Mouse (Mus musculus): ENCODE results near the gene Smco3.
"Not testable (repeated sequence)": the region's sequence is repeated elsewhere in the genome, so short reads cannot be mapped to it uniquely, and the experiment has no call there.

Gene Smco3

DNA sequence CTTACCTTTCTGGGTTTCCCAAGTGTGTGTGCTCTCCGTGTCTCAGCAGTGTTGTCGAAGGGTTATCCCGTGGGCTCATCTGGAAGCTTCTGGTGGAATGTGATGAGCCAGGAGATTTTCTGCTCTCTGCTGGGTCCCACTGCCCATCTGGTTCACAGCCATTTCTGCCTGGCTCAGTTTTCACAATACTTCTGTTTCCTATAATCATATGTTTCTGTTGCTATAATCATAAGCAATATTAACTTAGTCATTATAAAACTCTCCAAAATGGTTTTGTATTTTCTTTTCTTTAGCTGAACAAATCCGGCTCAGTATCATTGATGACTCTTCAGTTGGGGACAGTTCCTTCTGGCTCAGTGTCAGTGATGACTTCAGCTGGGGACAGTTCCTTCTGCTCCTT is at the start of gene Smco3:
TSS of gene Smco3 (minus strand) at position 101 of the 400 bp plus-strand sequence.
- no peak for DNase-seq

DNA sequence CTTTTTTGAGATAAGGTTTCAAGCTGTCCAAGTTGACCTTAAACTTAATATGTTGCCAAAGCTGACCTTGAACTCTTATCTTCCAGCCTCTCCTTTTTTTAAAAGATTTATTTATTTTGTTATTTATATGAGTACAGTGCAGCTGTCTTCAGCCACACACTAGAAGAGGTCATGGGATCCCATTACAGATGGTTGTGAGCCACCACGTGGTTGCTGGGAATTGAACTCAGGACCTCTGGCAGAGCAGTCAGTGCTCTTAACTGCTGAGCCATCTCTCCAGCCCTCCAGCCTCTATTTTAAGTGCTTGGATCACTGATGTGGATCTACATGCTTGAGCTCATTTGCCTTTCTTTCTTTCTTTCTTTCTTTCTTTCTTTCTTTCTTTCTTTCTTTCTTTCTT is 49.5 kb upstream of the Smco3 start:
- DNase-seq = not testable (repeated sequence)

DNA sequence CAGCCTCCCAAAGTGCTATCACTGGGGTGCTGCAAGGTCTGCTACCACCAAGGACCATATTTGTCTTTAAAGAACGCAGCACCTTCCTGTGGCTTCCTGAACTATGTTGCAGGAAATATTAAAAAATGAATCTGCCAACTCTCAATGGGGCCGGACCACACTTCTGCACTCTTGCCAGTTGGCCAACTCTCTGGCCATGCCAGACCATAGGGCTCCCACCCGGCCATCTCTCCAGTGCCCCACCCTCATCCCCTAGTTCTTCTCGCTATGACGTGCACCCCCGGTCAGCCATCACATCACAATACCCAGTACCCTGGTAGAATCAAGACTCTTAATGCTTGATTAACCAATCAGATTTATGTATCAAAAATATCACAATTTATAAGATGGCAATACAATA is 48.7 kb upstream of the Smco3 start:
- DNase-seq = no peak

DNA sequence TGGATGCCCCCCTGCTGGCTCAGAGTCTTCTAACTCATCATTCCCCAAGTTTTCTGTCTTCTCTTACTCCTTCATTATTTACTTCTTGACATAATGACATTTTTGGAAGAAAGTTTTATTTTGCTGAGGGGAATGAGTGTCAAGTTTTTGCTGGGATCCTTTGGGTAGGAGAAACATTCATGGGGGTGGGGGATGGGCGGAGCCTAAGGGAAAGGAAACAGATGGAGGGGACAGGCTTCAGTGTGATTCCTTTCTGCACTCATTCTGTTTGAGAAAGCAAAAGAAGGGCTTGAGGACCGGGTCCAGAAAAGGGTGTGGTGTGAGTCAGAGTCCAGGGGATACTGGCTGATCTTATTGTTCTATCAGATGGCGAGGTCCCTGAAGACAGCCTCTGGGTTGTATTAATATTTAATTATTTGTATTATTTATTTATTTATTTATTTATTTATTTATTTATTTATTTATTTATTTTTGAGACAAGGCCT is 48.2 kb upstream of the Smco3 start:
- DNase-seq = no peak

DNA sequence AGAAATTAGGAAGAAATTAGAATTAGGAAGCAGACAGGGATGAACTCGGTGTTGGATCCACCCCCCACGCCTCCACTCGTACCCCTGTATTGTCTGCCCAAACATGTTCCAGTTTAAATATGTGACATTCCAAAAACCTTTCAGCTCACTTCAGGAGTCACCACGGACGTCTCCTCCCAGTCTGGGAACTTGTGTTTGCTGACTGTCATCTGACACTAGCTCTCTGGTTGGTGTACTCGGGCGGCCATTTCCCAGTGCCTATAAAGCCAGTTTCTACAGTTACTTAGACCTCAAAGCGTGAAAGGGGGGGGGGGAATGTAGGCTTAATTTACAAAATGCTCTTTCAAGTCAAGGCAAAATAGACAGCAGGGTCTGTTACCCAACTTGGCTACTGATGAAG is 46.4 kb upstream of the Smco3 start:
- DNase-seq = no peak

DNA sequence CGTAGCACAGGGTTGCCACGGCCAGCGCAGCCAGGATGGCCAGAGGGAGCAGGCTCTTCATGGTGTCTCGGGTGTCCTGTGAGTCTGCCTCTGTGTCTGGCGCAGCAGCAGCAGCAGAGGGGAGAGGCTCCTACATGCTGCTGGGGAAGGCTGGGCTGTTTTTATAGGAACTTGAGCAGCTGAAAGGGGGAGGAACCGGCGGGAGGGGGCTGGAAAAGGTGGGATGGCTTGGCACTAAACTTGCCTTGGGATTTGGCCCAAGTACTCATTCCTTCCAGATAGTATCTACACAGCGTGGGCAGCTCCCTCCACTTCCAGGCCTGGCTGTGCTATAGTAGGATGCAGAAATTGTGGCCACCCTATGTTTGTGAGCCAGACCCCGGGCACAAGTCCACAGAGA is 40.4 kb upstream of the Smco3 start, which contains the start of gene Mgp:
TSS of gene Mgp (minus strand) at position 154 of the 400 bp plus-strand sequence.
- DNase-seq = peak; percentile 67

DNA sequence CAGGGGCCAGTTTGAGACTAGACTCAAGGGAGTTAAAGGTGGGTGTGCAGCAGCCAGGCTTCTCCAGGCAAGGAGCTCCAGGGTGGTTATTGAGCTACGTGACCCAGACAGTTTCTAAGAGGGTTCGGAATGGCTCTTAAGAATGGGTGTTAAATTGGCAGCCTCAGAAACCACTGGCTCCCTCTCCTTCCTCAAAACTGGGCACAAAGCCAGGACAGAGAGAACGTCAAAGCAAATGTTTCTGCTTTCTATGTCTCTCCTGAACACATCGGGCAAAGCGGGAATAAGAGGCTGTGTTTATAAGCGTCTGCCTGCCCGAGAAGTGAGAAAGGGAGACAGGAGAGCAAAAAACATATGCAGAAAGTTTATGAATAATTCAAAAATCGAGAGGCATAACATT is 39.3 kb upstream of the Smco3 start:
- DNase-seq = peak; percentile 53

DNA sequence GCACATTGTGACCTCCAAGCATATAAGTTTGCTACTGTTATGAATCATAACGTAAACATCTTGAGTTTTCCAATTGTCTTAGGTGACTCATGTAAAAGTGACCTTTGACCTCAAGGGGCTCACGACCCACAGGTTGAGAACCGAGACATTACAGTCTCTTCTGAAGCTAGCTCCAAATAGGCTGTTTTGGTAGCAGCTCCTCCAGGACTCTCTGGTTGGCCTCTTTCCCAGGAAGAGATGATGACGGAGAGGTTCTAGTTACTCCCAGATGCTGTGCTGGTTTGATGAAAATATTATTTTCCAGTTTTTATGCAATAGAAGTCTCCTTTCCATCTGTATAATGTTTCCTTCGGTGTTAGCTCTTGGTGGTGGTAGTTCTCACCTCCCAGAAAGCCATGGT is 33.7 kb upstream of the Smco3 start:
- no peak for DNase-seq

DNA sequence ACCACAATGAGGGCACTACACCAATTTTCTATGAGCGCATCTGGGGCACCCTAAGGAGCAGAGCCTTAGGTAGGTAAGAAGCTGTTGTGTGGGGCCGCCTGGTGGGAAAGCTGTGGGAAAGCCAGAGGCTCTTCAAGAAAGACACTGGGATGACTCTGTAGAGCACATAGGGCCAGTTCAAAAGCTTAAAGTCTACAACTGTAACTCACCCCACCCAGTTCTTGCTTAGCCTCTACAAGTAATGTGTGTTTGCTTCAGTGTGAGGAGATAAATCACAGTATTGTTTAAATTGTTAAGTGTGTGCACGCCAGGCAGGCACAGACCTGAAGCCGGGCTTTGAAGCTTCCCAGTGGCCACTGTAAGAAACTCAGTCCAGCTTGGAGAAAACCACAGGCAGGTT is 30.9 kb upstream of the Smco3 start:
- no peak for DNase-seq

DNA sequence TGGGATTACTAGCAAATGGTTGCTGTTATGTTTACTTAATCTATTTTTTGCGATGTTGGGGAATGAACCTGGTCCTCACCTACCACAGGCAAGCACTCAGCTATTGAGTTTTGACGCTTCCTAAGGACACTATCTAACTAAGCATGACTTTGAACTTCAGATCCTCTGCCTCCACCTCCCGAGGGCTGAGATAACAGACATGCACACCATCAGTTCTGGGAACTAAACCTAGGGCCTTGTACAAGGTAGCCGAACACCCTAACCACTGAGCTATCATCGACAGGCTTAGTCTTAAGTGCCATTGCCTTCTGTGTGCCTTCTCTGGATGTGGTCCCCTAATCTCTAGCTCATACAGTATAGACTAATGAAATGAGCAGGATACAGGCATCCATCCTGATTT is 30.1 kb upstream of the Smco3 start:
- DNase-seq = no peak

DNA sequence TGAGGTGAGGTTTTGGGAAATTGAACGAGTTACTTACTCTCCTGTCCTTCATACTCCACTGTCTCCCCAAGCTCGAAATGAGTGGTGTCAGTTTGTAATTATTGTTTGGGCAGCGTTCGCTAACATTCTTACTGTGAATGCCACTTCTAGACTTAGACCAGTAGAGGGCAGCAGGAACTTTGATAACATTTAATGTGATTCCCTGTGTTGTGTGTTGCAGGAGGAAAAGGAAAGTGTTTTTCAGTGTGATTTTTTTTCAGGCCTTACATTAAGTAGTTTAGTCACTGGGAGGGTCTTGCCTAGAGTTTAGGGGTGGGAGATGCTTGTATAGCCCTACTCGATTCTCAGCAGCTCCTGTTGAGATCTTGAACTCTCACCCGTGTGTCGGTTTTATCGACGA is 25.8 kb upstream of the Smco3 start:
- DNase-seq = peak; percentile 25

DNA sequence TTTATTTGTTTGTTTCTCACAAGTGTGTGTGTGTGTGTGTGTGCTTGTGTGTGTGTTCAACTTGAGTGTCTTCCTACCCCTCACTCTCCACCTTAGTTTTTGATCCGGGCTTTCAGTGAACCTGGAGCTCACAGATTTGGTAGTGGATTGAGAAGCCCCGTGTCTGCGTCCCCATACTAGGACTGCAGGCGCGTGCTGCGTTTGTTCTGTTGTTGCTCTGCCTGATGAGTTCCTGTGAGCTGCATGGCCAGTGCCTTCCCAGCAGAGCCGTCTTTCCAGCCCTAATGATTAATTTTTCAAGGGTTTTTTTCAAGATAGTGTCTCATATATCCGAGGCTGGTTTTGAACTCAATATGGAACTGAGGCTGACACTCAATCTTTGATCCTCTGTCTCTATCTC is 23.2 kb upstream of the Smco3 start:
- DNase-seq = no peak

DNA sequence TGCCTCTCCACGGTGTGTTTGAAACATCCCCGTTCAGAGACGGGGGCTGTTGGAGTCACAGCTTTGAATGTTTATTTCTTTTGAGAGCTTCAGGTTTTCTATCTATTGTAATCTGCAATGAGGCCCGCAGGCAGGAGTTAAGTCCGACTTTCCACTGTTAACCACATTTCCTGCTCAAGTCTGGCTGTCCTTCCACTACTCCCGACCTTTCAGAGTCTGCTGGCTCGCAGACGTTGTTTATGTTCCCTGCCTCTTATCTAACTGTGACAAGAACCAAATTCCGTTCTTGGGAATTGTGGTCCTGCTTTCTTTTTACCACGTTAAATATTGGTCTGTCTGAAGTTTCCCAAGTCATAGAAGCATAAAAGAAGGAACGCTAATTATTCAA is 22.6 kb upstream of the Smco3 start:
- DNase-seq = no peak

DNA sequence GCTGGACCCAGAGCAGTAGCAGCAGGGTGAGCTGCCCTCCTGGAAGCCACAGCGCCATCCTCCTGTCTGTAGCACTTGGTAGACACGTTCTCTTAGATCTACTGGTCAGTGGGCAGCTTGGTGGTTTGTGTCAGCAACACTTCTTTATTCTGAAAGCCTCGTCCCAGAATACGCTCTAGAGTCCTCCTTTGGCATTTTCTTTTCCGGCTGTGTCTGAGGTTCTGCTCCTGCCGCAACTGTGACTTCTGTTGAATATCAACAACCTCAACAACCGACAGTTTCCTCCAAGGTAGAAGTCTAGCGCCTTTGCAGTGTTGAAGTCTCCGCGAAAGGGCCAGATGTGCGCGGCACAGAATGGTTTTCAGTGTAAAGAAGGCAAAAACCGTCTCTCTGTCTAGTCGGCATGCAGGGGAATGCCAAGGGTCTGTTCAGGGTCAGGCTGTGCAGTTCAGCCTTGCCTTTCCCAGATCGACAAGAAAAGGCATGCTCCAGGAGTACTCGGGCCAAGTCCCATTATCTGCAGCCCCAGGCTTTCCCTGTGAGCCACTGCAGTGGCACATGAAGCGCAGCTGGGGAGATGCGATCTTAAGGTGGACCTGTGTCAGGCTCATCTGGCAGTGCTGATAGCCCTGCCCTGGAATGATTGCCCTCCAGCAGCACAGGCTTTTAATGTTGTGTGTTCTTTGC is 22.1 kb upstream of the Smco3 start, which contains the start of gene Art4:
TSS of gene Art4 (minus strand) at position 548 of the 687 bp plus-strand sequence.
- no peak for DNase-seq

DNA sequence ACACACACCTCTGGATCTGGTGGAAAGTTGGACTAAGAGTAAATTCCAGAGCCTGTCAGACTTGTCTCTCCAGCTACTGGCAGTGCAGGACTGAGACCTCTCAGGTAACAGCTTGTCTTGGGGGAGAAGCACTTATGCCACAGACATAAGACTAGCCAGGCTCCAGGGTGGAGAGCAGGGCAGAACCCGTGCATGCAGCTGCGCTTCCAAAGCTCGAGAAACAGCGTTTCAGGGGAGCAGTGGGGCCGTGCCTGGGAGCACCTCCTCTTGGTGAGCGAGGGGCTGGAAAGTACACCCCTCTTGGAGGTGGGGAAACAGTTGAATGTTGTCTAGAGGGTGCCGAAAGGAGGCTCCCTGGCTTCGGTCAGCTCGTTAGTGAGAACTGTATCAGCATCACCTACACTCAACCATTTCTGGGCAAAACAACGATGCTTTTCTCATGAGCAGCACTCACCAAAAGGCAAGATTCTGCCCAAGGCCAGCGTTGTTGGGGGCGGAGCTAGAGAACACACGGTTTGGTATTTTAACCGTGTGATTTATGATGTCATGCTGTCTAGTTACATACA is 20.9 kb upstream of the Smco3 start:
- DNase-seq = no peak

DNA sequence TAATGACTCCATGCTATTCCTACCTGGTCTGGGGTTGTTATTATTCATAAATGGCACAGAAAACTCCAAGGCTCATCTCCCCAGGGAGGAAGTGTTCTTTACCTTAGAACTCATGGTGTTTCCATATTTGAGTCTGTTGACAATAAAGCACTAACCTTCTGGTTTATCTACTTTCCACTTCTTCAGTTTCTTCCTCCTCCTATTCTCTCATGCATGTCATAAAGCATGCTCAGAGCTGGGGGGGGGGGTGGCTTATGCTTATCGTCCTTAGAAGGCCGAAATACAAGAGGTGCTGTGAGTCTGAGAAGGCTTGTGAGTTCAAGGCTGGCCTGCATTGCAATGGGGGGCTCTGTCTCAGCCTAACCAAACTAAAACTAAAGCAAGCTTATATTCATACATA is 19.9 kb upstream of the Smco3 start:
- no peak for DNase-seq

DNA sequence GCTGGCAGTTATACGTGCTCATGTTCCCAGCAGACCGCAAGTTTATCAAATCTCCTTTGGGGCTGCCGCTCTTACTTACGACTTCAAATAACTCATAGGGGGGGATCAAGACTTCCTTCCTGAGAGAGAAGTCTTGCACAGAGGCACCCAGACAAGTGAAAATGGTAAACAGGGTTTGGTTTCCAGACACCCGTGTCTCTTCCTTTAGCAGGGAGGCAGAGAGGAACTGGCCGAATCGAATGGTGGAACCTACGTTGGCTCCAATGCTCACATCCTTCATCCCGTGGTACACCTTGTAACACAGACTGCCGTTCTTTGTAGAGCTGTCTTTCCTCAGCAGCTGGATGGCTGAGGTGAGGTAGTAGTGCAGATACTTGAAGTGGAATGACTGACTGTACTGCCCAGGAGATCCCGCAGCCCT is 19.1 kb upstream of the Smco3 start:
- DNase-seq = no peak

DNA sequence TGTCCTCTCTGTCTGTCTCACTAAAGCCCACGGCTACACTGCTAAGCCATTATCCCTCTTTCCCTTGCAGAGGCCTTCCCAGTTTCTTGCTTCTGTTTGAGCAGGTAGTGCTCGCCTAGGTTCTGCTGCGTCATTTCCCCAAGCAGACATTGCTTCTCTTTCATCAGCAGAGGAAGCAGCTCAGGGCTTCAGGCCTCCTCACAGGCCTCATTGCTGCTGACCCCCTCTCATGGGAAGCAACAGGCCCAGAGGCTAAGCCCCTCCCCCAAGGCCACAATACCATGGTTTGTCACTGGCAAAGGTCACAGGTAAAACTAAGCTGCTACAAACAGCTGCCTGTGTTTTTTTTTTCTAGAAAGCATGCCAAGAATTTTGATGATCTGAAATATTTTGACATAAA is 17.5 kb upstream of the Smco3 start:
- no peak for DNase-seq

DNA sequence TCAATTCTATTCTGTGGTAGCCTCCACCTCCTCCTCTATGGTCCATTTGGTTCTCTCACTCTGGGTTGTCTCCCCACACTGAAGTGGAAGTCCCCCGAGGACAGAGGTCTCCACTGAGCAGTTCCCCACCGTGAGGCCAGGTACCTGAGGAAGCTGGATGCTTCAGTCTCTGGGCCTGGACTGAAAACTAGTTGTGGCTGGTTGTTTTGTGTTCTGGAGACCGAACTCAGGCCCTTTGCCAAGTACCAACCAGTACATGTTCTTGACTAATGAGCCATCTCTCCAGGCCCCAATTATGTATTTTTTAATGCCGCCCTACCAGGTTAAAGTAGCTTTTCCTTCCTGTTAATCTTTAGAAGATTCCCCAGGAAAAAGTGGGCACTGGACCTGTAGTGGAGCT is 17.1 kb upstream of the Smco3 start:
- no peak for DNase-seq

DNA sequence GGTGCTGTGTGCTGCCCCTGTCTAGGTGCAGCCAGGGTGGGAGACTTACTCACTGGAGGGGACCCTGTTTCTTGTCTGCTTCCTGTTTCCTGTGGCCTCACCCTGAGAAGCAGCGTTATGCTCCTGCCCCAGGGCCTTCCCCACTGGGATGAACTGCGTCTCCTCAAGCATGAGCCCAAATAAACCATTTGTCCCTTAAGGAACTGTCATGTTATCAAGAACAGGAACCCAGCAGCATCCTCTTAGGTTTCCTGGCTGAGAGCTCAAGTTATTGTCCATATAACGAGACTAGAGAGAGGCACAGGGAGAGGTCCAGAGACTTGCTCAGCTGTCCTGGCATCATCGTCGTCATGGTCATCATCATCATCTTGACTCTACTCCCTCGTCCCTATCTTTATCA is 15.0 kb upstream of the Smco3 start:
- DNase-seq = no peak

DNA sequence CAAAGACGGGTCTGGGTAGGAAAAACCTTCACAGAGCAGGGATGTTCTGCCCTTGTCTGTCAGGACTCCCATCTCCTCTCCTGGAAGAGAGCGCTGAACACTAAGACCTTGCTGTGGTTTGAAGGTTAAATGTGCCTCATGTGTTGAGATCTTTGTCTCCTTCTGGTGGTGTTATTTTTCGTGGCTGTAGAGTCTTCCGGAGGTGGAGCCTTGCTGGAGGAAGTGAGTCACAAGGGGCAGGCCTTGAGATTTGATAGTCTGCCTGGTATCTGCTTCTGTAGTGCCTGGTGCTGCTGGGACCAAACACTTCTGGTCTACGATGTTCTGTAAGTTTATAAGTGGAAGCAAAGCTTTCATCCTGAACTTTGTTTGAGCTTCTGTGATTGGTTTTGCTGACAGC is 13.7 kb upstream of the Smco3 start:
- no peak for DNase-seq

DNA sequence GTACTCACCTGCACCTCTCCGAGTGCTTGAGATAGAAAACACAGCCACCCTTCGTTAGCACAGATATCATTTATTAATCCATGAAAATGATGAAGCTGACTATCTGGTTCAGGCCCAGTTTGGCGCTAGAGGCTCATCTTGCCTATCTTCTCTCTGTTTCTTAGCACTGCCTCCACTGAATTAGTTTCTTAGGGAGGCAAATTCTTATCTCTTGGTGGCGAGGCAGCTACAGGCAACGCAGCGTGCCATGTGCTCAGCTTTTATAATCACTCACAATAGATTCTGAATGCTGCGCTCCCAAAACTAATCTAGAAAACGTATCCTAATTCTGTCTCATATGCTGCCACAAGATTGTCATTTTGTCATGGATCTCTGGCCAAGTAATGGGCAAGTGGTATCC is 13.1 kb upstream of the Smco3 start:
- no peak for DNase-seq

DNA sequence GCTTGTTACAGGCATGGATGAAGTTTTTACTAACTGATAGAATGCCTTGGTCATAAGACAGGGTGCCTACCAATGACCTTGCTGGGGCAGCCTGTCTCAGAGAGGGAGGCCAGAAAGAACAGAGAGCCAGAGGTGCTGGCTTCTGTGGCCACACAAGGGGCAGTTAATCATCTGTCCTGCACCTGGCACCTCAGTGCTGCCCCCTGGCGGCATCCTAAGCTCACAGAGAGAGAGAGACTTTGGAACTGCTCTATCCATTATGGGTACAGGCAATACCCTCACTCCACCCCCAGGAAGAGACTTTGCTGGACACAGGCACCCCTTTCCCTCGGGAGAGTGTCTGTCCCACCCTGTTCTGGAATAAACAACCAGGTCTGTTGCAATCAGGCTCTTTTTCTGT is 12.5 kb upstream of the Smco3 start:
- DNase-seq = peak; percentile 55

DNA sequence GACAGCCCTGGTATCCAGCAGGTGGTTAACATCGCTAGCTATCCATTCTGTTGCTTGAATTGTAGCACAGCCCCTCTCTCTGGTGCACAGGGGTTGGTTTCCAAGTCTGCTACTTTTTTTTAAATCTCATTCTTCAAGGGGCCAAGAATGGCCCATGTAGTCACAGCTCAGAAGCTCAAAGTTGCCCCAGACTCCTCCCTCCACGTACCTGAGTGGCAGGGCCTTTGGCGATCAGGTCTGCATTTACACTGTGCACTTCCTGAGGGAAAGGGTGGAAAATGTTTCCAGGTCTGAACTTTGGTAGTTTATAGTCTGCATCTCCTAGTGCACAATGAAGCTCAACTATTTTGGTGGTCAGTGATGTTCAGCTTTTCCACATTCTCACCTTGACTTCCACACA is 12.0 kb upstream of the Smco3 start:
- no peak for DNase-seq

All from right cerebral cortex, adult 18-20 months (tissue).